Mouse (Mus musculus) T-helper 1 cell (primary cell): ENCODE measurements around the gene Rad9b.

ENCODE experiments used
- in situ Hi-C: fragments of 300-600 bp; cut with MboI, MseI; formaldehyde crosslinking; loops from one replicate; pipeline ENCODE4 v1.15.1; 2025; ENCODE audit warnings: high pct_unique_total_duplicates

Rad9b gene

DNA sequence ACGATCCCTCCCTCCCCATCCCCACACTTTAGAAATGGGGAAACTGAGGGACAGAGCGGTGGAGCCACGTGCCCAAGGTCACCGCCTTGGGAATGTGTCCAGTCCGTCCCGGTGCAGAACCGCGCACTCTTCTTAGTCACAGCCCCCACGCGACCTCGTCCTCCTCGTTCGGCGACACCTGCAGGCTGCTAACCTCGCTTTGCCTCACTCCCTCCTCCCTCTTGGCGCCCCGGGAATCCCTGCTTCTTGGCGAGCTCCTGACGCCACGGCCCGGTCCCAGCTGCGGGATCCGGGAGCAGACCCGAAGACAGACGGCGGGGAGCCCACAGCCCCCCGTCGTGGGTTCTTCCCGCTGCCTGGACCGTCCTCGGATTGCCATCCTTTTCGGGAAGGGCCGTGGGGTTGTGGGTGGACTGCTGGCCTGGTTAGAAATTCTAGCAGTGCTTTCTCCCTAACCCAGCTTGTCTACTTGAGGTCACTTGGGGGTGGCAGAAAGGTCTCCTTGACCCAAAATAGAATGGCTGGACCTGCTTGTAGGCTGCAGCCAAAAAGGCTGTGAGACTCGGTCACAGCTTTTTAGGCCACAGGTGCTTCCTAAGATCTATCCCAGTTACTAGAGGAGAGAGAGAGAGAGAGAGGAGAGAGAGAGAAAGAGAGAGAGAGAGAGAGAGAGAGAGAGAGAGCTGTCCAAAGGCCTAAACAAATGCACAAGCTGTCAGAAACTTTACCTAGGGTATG is 68.8 kb downstream of the Rad9b start:
- in situ Hi-C loops: no loop called here

GRCm38 (mm10) chr5:122284183-122285028 is 69.6 kb downstream of the Rad9b start, which contains the start of gene Pptc7:
Gene Pptc7 (plus strand): TSS chr5:122284365.
- in situ Hi-C loops: no loop called here

GRCm38 (mm10) chr5:122283828-122284182 is 70.2 kb downstream of the Rad9b start:
- in situ Hi-C loops: no loop called here

GRCm38 (mm10) chr5:122280827-122281462 is 73.1 kb downstream of the Rad9b start:
- in situ Hi-C loops: no loop called here

- in situ Hi-C loops: no loop called here
Observed at GRCm38 (mm10) chr5:122280422-122280826, 73.6 kb downstream of the Rad9b start.

DNA sequence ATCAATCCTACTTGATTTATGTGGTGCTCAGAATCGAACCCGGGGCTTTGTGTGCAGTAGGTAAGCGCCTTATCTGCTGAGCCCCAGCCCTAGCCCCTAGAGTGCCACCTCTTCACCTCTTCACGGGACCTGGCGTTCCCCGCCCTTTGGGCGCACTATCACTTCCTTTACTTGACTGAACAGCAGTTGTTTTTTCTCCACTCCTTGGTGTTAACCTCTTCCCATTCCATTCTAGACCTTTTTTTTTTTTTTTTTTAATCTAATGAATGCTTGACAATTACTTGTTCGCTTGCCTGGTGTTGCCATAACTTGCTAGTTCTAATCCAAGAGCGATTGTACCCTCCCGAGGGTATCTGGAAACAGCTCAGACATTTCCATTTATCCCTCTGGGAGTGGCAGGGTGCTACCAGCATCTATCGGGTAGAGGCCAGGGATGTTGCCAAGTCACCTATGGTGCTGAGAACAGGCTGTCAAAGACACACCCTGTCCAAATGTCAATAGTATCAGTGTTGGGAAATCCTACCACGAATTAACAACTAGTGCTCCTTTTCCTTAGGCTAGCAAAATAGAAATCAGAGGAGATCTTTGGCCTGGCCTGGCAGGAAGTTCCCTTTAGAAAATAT is 74.1 kb downstream of the Rad9b start:
- in situ Hi-C loops: no loop called here

DNA sequence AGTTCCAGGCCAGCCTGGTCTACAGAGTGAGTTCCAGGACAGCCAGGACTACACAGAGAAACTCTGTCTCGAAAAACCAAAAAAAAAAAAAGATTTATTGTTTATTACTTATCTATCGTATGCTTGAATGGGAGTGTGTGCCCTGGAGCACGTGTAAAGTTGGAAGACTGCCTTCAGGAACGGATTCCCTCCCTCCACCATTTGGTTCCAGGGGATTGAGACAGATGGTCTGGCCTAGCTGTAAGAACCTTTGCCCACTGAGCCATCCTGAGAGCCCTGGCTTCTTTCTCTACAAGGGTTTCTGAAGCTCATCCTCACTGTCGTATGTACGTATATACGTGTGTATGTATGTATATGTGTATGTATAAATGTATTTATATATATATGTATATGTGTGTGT is 75.1 kb downstream of the Rad9b start:
- in situ Hi-C loops: no loop called here

DNA sequence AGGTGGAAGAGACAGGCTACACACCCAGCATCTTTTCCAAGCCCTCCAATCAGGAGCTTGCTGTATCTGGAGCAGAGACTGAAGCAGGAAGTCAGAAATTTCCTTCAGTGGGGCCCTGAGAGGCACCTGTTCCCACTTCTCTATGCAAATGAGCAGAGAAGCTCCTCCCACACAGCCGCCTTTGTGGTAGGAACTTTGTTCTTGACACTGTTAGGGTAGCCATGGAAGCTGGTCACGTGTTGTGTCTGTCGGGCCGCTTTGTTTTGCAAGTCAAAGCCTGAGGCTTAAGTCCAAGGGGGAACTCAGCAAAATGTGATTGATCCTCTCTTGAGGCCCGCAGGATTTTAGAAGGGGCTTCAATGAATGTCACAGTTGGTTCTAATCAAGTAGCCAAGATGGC is 79.2 kb downstream of the Rad9b start:
- in situ Hi-C loops: no loop called here
